Mouse (Mus musculus) kidney, postnatal 0 days (tissue): ENCODE measurements around the gene Fitm1. TPM values are rescaled to one million over a fixed set of nuclear protein-coding genes. Genes with fewer than 3 reads are reported as not detected.

Experiments
- ATAC-seq: fragments of 200-750 bp; cut with Nextera tagmentation; replicated peaks from 2 replicates; pipeline ENCODE4 v1.8.0; 2017; ENCODE audit warnings: low read depth, moderate number of reproducible peaks, moderate TSS enrichment, moderate library complexity; ENCODE audit not compliant: low FRiP score
- DNase-seq: peaks from one replicate; pipeline ENCODE4 v3.0.0-alpha.2; 2016; ENCODE audit warnings: low spot score
- H3K27ac ChIP-seq: fragments of 300-500 bp; sonication (generic); 2 replicates; pipeline ENCODE4 v1.5.1; 2014; ENCODE audit warnings: mild to moderate bottlenecking
- H3K27me3 ChIP-seq: fragments of 300-500 bp; sonication (generic); 2 replicates; pipeline ENCODE4 v1.6.1; 2014; ENCODE audit warnings: low read length, mixed read lengths; ENCODE audit not compliant: insufficient read depth
- H3K36me3 ChIP-seq: fragments of 300-500 bp; sonication (generic); 2 replicates; pipeline ENCODE4 v1.6.1; 2014; ENCODE audit warnings: low read length, mixed read lengths; ENCODE audit not compliant: insufficient read depth
- H3K4me1 ChIP-seq: fragments of 300-500 bp; sonication (generic); replicated peaks from 2 replicates; pipeline ENCODE4 v1.6.1; 2014; ENCODE audit warnings: antibody characterized with exemption, low read length, mixed read lengths; ENCODE audit not compliant: insufficient read depth
- H3K4me2 ChIP-seq: fragments of 300-500 bp; sonication (generic); 2 replicates; pipeline ENCODE4 v1.6.1; 2014; ENCODE audit warnings: mild to moderate bottlenecking, low read length, moderate library complexity, mixed read lengths
- H3K4me3 ChIP-seq: fragments of 300-500 bp; sonication (generic); replicated peaks from 2 replicates; pipeline ENCODE4 v1.5.1; 2014; ENCODE audit warnings: low read depth, low read length
- H3K9ac ChIP-seq: fragments of 300-500 bp; sonication (generic); 2 replicates; pipeline ENCODE4 v1.6.1; 2014; ENCODE audit warnings: low read depth, low read length
- H3K9me3 ChIP-seq: fragments of 300-500 bp; sonication (generic); replicated peaks from 2 replicates; pipeline ENCODE4 v1.6.1; 2016; ENCODE audit warnings: low read length, inconsistent platforms, mixed read lengths
- CTCF ChIP-seq: IDR thresholded peaks from 2 replicates; pipeline ENCODE4 v1.5.1; 2016; ENCODE audit warnings: antibody characterized with exemption, low read depth, mild to moderate bottlenecking, moderate library complexity
- WGBS: fragments of 180-500 bp; shearing (Covaris S2); extraction: QIAGEN DNeasy Blood & Tissue Kit; methylation state at CpG from one replicate; pipeline ENCODE4 v1.1.7; 2014; 5-methylcytosine and 5-hydroxymethylcytosine counted together
- polyA plus RNA-seq: library from polyadenylated mRNA; unstranded; fragments of >200 nt; fragmentation: Nextera tagmentation; extraction: Ambion mirVana; gene quantifications from 2 replicates; pipeline ENCODE4 v1.2.1, GENCODE M21; 2015

Fitm1 gene
- polyA plus RNA-seq, 1 experiment from 2014 or later: 13.3 TPM

GRCm38 (mm10) chr14:55563249-55563648, 12.2 kb upstream of the Fitm1 start:
- peaks cover 9% of the 10 kb centered on the region; the same call in 1 of the 2 replicates for H3K4me1 ChIP-seq
- no peak overlapping the region for H3K4me3 ChIP-seq
- peaks cover 37% of the 10 kb centered on the region for H3K36me3 ChIP-seq
- whole genome bisulfite sequencing: 95% methylated on average over 11 of the region's 11 CpGs
- no peak for TF ChIP-seq CTCF
- no peak overlapping the region for H3K9ac ChIP-seq
- no peak for ATAC-seq
- H3K27me3 ChIP-seq: no peaks in the 10 kb centered on the region
- no peak for DNase-seq
- no peak overlapping the region for H3K4me2 ChIP-seq
- no peak overlapping the region for H3K27ac ChIP-seq
- no peaks in the 10 kb centered on the region for H3K9me3 ChIP-seq

GRCm38 (mm10) chr14:55565748-55566147, 9.7 kb upstream of the Fitm1 start:
- Histone ChIP-seq H3K4me1 (peaks cover 9% of the 10 kb centered on the region; the same call in 1 of the 2 replicates), H3K36me3 (peaks cover 51% of the 10 kb centered on the region), H3K27ac (no peak overlapping the region), H3K9ac (no peak overlapping the region), H3K9me3 (no peaks in the 10 kb centered on the region), H3K27me3 (no peaks in the 10 kb centered on the region), H3K4me2 (no peak overlapping the region), H3K4me3 (no peak overlapping the region)
- peak; percentile 44; the same call in 1 of the 2 replicates for TF ChIP-seq CTCF
- ATAC-seq (no peak), DNase-seq (peak; percentile 19)
- WGBS: 88% methylated on average over 3 of the region's 3 CpGs

DNA sequence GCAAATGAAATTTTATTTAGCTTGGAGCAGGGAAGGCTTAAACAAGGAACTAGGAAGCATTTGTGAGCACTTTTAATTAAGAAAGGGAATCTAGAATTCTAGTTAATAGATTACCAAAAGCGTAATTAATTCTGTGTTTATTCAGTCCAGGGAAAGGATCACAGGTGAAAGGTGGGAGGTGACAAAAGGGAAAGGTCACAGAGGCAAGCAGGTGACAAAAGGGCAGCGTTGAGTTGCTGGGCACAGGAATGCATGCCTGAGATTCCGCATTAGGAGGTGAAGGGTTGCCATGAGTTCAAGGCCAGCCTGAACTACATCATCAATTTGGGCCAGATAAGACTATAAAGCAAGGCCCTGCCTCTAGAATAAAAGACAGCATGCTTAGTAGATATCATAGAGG, 7.9 kb upstream of the Fitm1 start:
- WGBS: 76% methylated on average over 3 of the region's 3 CpGs
- Histone ChIP-seq H3K9me3 (no peaks in the 10 kb centered on the region), H3K4me2 (no peak overlapping the region), H3K27ac (peak overlapping the region; percentile 57; the same call in 1 of the 2 replicates), H3K27me3 (no peaks in the 10 kb centered on the region), H3K9ac (no peak overlapping the region), H3K36me3 (peaks cover 51% of the 10 kb centered on the region), H3K4me1 (no peaks in the 10 kb centered on the region), H3K4me3 (no peak overlapping the region)
- ATAC-seq (no peak), DNase-seq (no peak)
- TF ChIP-seq CTCF: no peak

DNA sequence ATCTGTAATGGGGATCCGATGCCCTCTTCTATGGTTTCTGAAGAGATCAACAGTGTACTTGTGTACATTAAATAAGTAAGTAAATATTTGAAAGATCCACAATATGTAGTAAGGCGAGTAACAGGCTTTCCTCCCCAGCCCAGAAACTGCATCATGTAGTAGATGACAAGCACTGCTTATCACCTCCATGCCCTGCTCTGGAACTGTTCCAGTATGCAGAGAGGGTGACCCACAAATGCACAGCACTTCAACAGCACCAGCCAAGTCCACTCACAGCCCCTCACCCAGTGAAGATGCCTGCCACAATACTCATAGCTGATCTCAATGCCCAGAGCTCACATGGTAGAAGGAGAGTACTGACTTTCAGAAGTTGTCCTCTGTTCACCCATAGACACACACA, 4.8 kb upstream of the Fitm1 start:
- DNase-seq: no peak
- H3K4me2 ChIP-seq: no peak overlapping the region
- no peak for TF ChIP-seq CTCF
- H3K9ac ChIP-seq: no peak overlapping the region
- no peaks in the 10 kb centered on the region for H3K27me3 ChIP-seq
- WGBS: 89% methylated on average over 2 of the region's 2 CpGs
- no peak for ATAC-seq
- H3K36me3 ChIP-seq: peaks cover 35% of the 10 kb centered on the region
- no peaks in the 10 kb centered on the region for H3K9me3 ChIP-seq
- no peak overlapping the region for H3K4me3 ChIP-seq
- peaks cover 4% of the 10 kb centered on the region; the same call in 1 of the 2 replicates for H3K4me1 ChIP-seq
- H3K27ac ChIP-seq: no peak overlapping the region

DNA sequence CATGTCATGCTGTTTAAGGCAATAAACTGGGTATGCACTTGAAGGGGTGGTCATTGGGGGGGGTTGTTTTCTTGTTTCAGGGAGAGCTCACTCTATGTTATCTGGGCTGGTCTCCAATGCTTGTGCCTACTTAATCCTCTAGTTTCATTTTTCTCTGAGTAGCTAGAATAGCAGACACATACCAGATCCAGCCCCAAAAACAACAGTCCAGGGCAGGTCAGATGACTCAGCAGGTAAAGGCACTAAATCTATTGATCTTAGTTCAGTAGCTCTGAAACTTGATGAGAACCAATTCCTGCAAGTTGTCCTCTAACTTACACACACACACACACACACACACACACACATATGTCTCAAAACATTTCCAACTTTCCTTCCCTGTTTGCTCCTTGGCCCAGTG, 3.7 kb upstream of the Fitm1 start:
- H3K27ac ChIP-seq: no peak overlapping the region
- no peak for TF ChIP-seq CTCF

DNA sequence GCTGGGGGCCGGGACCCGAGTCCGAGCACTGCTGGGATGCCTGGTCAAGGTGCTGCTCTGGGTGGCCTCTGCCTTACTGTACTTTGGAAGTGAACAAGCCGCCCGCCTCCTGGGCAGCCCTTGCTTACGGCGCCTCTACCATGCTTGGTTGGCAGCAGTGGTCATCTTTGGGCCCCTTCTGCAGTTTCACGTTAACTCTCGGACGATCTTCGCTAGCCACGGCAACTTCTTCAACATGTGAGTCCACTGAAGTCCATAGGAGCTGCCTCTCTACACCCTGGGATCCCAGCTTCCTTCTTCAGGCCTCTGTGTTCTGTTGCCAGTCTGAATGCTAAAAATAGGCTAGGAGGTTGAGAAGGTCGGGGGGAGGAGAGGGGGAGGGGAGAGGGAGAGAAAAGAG, 294 bp downstream of the Fitm1 start:
- Histone ChIP-seq H3K4me2 (peak overlapping the region; percentile 13; the same call in 1 of the 2 replicates), H3K9me3 (no peaks in the 10 kb centered on the region), H3K4me1 (peaks cover 11% of the 10 kb centered on the region), H3K27ac (peak overlapping the region; percentile 62), H3K4me3 (no peak overlapping the region), H3K9ac (peak overlapping the region; percentile 35; the same call in 1 of the 2 replicates), H3K27me3 (no peaks in the 10 kb centered on the region), H3K36me3 (peaks cover 9% of the 10 kb centered on the region)
- TF ChIP-seq CTCF: no peak
- peak; percentile 13 for DNase-seq
- WGBS: 61% methylated on average over 13 of the region's 13 CpGs
- ATAC-seq: peak; percentile 45; the same call in 1 of the 2 replicates

More for the DNA sequence above, 3.7 kb upstream of the Fitm1 start:
- no peaks in the 10 kb centered on the region for H3K27me3 ChIP-seq
- H3K4me3 ChIP-seq: no peak overlapping the region
- ATAC-seq (no peak), DNase-seq (no peak)
- H3K9me3 ChIP-seq: no peaks in the 10 kb centered on the region
- peaks cover 8% of the 10 kb centered on the region for H3K4me1 ChIP-seq
- H3K36me3 ChIP-seq: peaks cover 23% of the 10 kb centered on the region
- no peak overlapping the region for H3K9ac ChIP-seq
- H3K4me2 ChIP-seq: no peak overlapping the region

GRCm38 (mm10) chr14:55576376-55576775, 959 bp downstream of the Fitm1 start:
- no peak for TF ChIP-seq CTCF
- H3K9me3 ChIP-seq: no peaks in the 10 kb centered on the region
- no peaks in the 10 kb centered on the region for H3K27me3 ChIP-seq
- WGBS: 69% methylated on average over 16 of the region's 16 CpGs
- no peak overlapping the region; the same call in 1 of the 2 replicates for H3K27ac ChIP-seq
- H3K4me1 ChIP-seq: peaks cover 11% of the 10 kb centered on the region
- no peak for DNase-seq
- peaks cover 11% of the 10 kb centered on the region for H3K36me3 ChIP-seq
- no peak overlapping the region for H3K9ac ChIP-seq
- no peak overlapping the region for H3K4me2 ChIP-seq
- no peak overlapping the region for H3K4me3 ChIP-seq
- no peak for ATAC-seq
